Mouse (Mus musculus) MEL (cell line): Measurements from ENCODE around the gene Cmbl. TPM values are rescaled to one million over a fixed set of nuclear protein-coding genes. Genes with fewer than 3 reads are reported as not detected.

Experiments
- DNase-seq: peaks from one replicate; pipeline ENCODE4 v3.0.0; 2011; ENCODE audit warnings: low read depth, low spot score
- H3K27ac ChIP-seq: 2 replicates; pipeline ENCODE4 v1.5.1; 2012; ENCODE audit warnings: low read depth, mild to moderate bottlenecking, control low read depth, low read length, moderate library complexity; ENCODE audit not compliant: control insufficient read depth
- H3K27me3 ChIP-seq, 2 experiments: fragments of 150-350 bp in 1 of 2; sonication (generic) in 1 of 2; 2 replicates each; pipeline ENCODE4 v1.6.1; 2012; ENCODE audit warnings: low read length in 2 of 2, mild to moderate bottlenecking in 2 of 2, improper control_type of control experiment in 1 of 2, moderate library complexity in 1 of 2; ENCODE audit not compliant: insufficient read depth in 2 of 2, control insufficient read depth in 1 of 2
- H3K36me3 ChIP-seq, 2 experiments: 2 replicates each; pipeline ENCODE4 v1.6.1; 2012 to 2014; ENCODE audit warnings: low read length in 2 of 2, improper control_type of control experiment in 1 of 2, inconsistent platforms in 1 of 2, mild to moderate bottlenecking in 1 of 2; ENCODE audit not compliant: insufficient read depth in 2 of 2, control insufficient read depth in 1 of 2
- H3K4me1 ChIP-seq, 2 experiments: fragments of 150-350 bp in 1 of 2; sonication (generic) in 1 of 2; 2 replicates each; pipeline ENCODE4 v1.6.1; 2012; ENCODE audit warnings: low read length in 2 of 2, improper control_type of control experiment in 1 of 2, mild to moderate bottlenecking in 1 of 2; ENCODE audit not compliant: insufficient read depth in 2 of 2, control insufficient read depth in 1 of 2
- H3K4me3 ChIP-seq, 2 experiments: fragments of 150-350 bp in 1 of 2; sonication (generic) in 1 of 2; 2 replicates each; pipeline ENCODE4 v1.5.1; 2012; ENCODE audit warnings: low read depth in 2 of 2, low read length in 2 of 2, mild to moderate bottlenecking in 2 of 2, moderate library complexity in 2 of 2, control low read depth in 1 of 2, improper control_type of control experiment in 1 of 2; ENCODE audit not compliant: control insufficient read depth in 1 of 2, insufficient read depth in 1 of 2
- H3K79me2 ChIP-seq: 2 replicates; pipeline ENCODE4 v1.6.1; 2012; ENCODE audit warnings: mild to moderate bottlenecking, low read length, moderate library complexity; ENCODE audit not compliant: control insufficient read depth, poor library complexity, insufficient read depth
- H3K9ac ChIP-seq: 2 replicates; pipeline ENCODE4 v1.6.1; 2012; ENCODE audit warnings: low read depth, mild to moderate bottlenecking, control low read depth, low read length, moderate library complexity; ENCODE audit not compliant: control insufficient read depth, poor library complexity, severe bottlenecking
- H3K9me3 ChIP-seq: fragments of 150-350 bp; sonication (generic); replicated peaks from 2 replicates; pipeline ENCODE4 v1.6.1; 2012; ENCODE audit warnings: mild to moderate bottlenecking, low read length, improper control_type of control experiment, moderate library complexity; ENCODE audit not compliant: insufficient read depth
- BHLHE40 ChIP-seq: IDR thresholded peaks from 2 replicates; pipeline ENCODE4 v1.6.1; 2012; ENCODE audit warnings: low read depth, mild to moderate bottlenecking, inconsistent platforms, low read length, improper control_type of control experiment, borderline replicate concordance
- CTCF ChIP-seq, 3 experiments: IDR thresholded peaks in 2 of 3; conservative IDR thresholded peaks in 1 of 3; 2 replicates each; pipeline ENCODE4 v1.5.1; 2011 to 2012; ENCODE audit warnings: low read length in 3 of 3, low read depth in 2 of 3, mild to moderate bottlenecking in 2 of 3, improper control_type of control experiment in 1 of 3, inconsistent platforms in 1 of 3, mixed read lengths in 1 of 3, moderate library complexity in 1 of 3; ENCODE audit not compliant: control insufficient read depth in 1 of 3, insufficient read depth in 1 of 3, poor library complexity in 1 of 3, severe bottlenecking in 1 of 3
- ELF1 ChIP-seq: IDR thresholded peaks from 2 replicates; pipeline ENCODE4 v1.6.1; 2014; ENCODE audit warnings: low read depth, mild to moderate bottlenecking, inconsistent platforms, low read length, improper control_type of control experiment, moderate library complexity
- EP300 ChIP-seq, 2 experiments: IDR thresholded peaks; 2 replicates each; pipeline ENCODE4 v1.6.1; 2011; ENCODE audit warnings: improper control_type of control experiment in 2 of 2, low read length in 2 of 2, low read depth in 1 of 2, mild to moderate bottlenecking in 1 of 2
- ETS1 ChIP-seq: IDR thresholded peaks from 2 replicates; pipeline ENCODE4 v1.6.1; 2012; ENCODE audit warnings: low read depth, mild to moderate bottlenecking, inconsistent platforms, low read length, improper control_type of control experiment, moderate library complexity
- GABPA ChIP-seq: IDR thresholded peaks from 2 replicates; pipeline ENCODE4 v1.6.1; 2012; ENCODE audit warnings: low read depth, mild to moderate bottlenecking, inconsistent platforms, low read length, improper control_type of control experiment, moderate library complexity
- MAFK ChIP-seq: IDR thresholded peaks from 2 replicates; pipeline ENCODE4 v1.6.1; 2011; ENCODE audit warnings: low read depth, mild to moderate bottlenecking, low read length, improper control_type of control experiment, borderline replicate concordance
- MAX ChIP-seq: IDR thresholded peaks from 2 replicates; pipeline ENCODE4 v1.6.1; 2011; ENCODE audit warnings: low read length, improper control_type of control experiment
- MAZ ChIP-seq: IDR thresholded peaks from 2 replicates; pipeline ENCODE4 v1.6.1; 2012; ENCODE audit warnings: low read depth, mild to moderate bottlenecking, inconsistent platforms, low read length, improper control_type of control experiment
- MEF2A ChIP-seq: IDR thresholded peaks from 2 replicates; pipeline ENCODE4 v1.6.1; 2014; ENCODE audit warnings: low read depth, mild to moderate bottlenecking, inconsistent platforms, low read length, improper control_type of control experiment; ENCODE audit not compliant: poor library complexity, insufficient replicate concordance, severe bottlenecking; ENCODE audit errors: extremely low read depth
- MXI1 ChIP-seq: IDR thresholded peaks from 2 replicates; pipeline ENCODE4 v1.6.1; 2011; ENCODE audit warnings: mild to moderate bottlenecking, low read depth, low read length, improper control_type of control experiment
- MYB ChIP-seq: IDR thresholded peaks from 2 replicates; pipeline ENCODE4 v1.6.1; 2011; ENCODE audit warnings: mild to moderate bottlenecking, low read depth, low read length, improper control_type of control experiment
- NELFE ChIP-seq: IDR thresholded peaks from 2 replicates; pipeline ENCODE4 v1.6.1; 2011; ENCODE audit warnings: low read depth, low read length, improper control_type of control experiment
- NRF1 ChIP-seq: IDR thresholded peaks from 2 replicates; pipeline ENCODE4 v1.6.1; 2014; ENCODE audit warnings: low read depth, mild to moderate bottlenecking, inconsistent platforms, low read length, improper control_type of control experiment, moderate library complexity; ENCODE audit not compliant: poor library complexity, insufficient read depth, severe bottlenecking
- POLR2A ChIP-seq, 2 experiments: IDR thresholded peaks; 2 replicates each; pipeline ENCODE4 v1.6.1; 2011 to 2012; ENCODE audit warnings: low read length in 2 of 2, mild to moderate bottlenecking in 2 of 2, control low read depth in 1 of 2, improper control_type of control experiment in 1 of 2, low read depth in 1 of 2, moderate library complexity in 1 of 2; ENCODE audit not compliant: control insufficient read depth in 1 of 2, insufficient read depth in 1 of 2, poor library complexity in 1 of 2
- POLR2AphosphoS2 ChIP-seq: IDR thresholded peaks from 2 replicates; pipeline ENCODE4 v1.6.1; 2011; ENCODE audit warnings: low read length, improper control_type of control experiment
- POLR2AphosphoS5 ChIP-seq: IDR thresholded peaks from 2 replicates; pipeline ENCODE4 v1.6.1; 2012; ENCODE audit warnings: low read depth, borderline replicate concordance, mild to moderate bottlenecking, inconsistent platforms, low read length, moderate library complexity, mixed read lengths
- SIN3A ChIP-seq: IDR thresholded peaks from 2 replicates; pipeline ENCODE4 v1.6.1; 2012; ENCODE audit warnings: low read length, improper control_type of control experiment, inconsistent platforms
- TBP ChIP-seq: IDR thresholded peaks from 2 replicates; pipeline ENCODE4 v1.8.0; 2011; ENCODE audit warnings: low read depth, low read length, improper control_type of control experiment
- UBTF ChIP-seq: IDR thresholded peaks from 2 replicates; pipeline ENCODE4 v1.6.1; 2012; ENCODE audit warnings: low read depth, mild to moderate bottlenecking, inconsistent platforms, low read length, improper control_type of control experiment, moderate library complexity, borderline replicate concordance; ENCODE audit not compliant: insufficient read depth
- USF1 ChIP-seq: IDR thresholded peaks from 2 replicates; pipeline ENCODE4 v1.6.1; 2014; ENCODE audit warnings: low read depth, mild to moderate bottlenecking, inconsistent platforms, low read length, improper control_type of control experiment, moderate library complexity
- ZKSCAN1 ChIP-seq: IDR thresholded peaks from 2 replicates; pipeline ENCODE4 v1.6.1; 2012; ENCODE audit warnings: low read depth, mild to moderate bottlenecking, inconsistent platforms, low read length, improper control_type of control experiment, moderate library complexity
- ZNF384 ChIP-seq: IDR thresholded peaks from 2 replicates; pipeline ENCODE4 v1.6.1; 2012; ENCODE audit warnings: low read depth, mild to moderate bottlenecking, inconsistent platforms, low read length, improper control_type of control experiment
- polyA plus RNA-seq, 2 experiments: library from polyadenylated mRNA; stranded (reverse) in 1 of 2; unstranded in 1 of 2; fragments of >175 nt in 1 of 2; fragments of >200 nt in 1 of 2; gene quantifications; 2 replicates each; pipeline versions ENCODE4 v1.2.1 to v1.2.4; 2012; ENCODE audit warnings: low replicate concordance in 2 of 2, low read depth in 1 of 2; ENCODE audit not compliant: insufficient read length in 2 of 2, insufficient read depth in 1 of 2, missing spikeins in 1 of 2
- total RNA-seq: library from RNA; depleted of rRNA; stranded (reverse); fragments of 300-350 nt; gene quantifications from 2 replicates; pipeline ENCODE4 v1.2.3, GENCODE M21; 2012

Cmbl gene
- total and polyA plus RNA-seq, 3 experiments, result 0.22 to 0.31 TPM; not detected in 1

DNA sequence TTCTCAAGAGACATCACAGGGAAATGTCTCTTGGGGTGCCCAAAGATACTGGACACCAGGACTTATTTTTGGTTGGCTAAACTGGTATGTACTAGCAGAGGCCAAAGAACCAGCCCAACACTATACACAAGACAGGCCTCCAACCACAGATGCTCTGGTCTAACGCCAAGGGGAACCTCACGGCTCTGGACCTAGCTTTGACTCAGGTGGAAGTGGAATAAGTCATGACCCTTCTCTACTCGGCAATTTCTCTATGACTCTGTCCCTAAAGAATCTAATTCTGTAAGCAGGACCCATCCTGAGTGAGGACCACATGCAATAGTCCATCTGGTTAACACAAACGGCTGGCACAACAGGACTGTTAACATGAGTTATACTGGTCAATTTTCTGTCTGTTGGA is 34.6 kb downstream of the Cmbl start:
- Histone ChIP-seq H3K4me1 (peaks cover 8 to 21% of the 10 kb centered on the region in 2 experiments), H3K27me3 (no peaks in the 10 kb centered on the region)
- no peak for TF ChIP-seq POLR2A (IDR thresholded peaks at IDR 0.05; ENCODE audit: control insufficient read depth in 1 of 2, insufficient read depth in 1 of 2, low read depth in 1 of 2, low read length in 2 of 2, poor library complexity in 1 of 2)
- 0 out of 4 replicates have a peak, but pooled peaks of 1 of the 2 experiments have one; percentile 18 for TF ChIP-seq EP300 (IDR thresholded peaks at IDR 0.05; ENCODE audit: low read depth in 1 of 2, low read length in 2 of 2)
- no peak for TF ChIP-seq USF1
- no peak for TF ChIP-seq CTCF (IDR thresholded peaks at IDR 0.05 in 2 of 3, conservative IDR thresholded peaks at IDR 0.05 in 1 of 3; ENCODE audit: control insufficient read depth in 1 of 3, insufficient read depth in 1 of 3, low read depth in 2 of 3, low read length in 3 of 3, poor library complexity in 1 of 3, severe bottlenecking in 1 of 3)
- no peak for TF ChIP-seq ELF1
- TF ChIP-seq ZKSCAN1, result no peak
- TF ChIP-seq UBTF, result no peak
- TF ChIP-seq MXI1, result 0 out of 2 replicates have a peak, but pooled peaks have one; percentile 2
- no peak for TF ChIP-seq NRF1
- TF ChIP-seq MAFK, result no peak
- no peak for TF ChIP-seq MYB
- no peak for TF ChIP-seq ZNF384
- no peak for TF ChIP-seq ETS1
- no peak for TF ChIP-seq MAX
- no peak for TF ChIP-seq POLR2AphosphoS2
- TF ChIP-seq NELFE, result no peak
- TF ChIP-seq BHLHE40, result no peak
- TF ChIP-seq MEF2A, result no peak
- 0 out of 2 replicates have a peak, but pooled peaks have one; percentile 1 for TF ChIP-seq SIN3A
- TF ChIP-seq MAZ, result no peak
- TF ChIP-seq GABPA, result no peak
- no peak for TF ChIP-seq TBP
- no peak for TF ChIP-seq POLR2AphosphoS5
- TF ChIP-seq, all 39 proteins: peak for 3
- H3K79me2 ChIP-seq, result peaks cover 52% of the 10 kb centered on the region
- peak; percentile 55 for DNase-seq
- no peak overlapping the region for H3K27ac ChIP-seq
- H3K36me3 ChIP-seq, result peaks cover 28 to 38% of the 10 kb centered on the region in 2 experiments
- H3K9ac ChIP-seq, result peak overlapping the region; percentile 41
- peak overlapping the region; percentile 64 to 93 for H3K4me3 ChIP-seq
- H3K9me3 ChIP-seq, result no peaks in the 10 kb centered on the region
